Mouse (Mus musculus) spleen, adult 10 weeks (tissue): ENCODE results near the gene Dedd. TPM values are rescaled to one million over a fixed set of nuclear protein-coding genes. Genes with fewer than 3 reads are reported as not detected.

Source experiments
- polyA plus RNA-seq: library from polyadenylated mRNA; stranded (reverse); fragments of 350-450 nt; fragmentation: Illumina TruSeq; extraction: RNeasy Lipid Tissue Mini Kit (QIAGEN cat#74804); gene quantifications from one replicate; pipeline ENCODE4 v1.2.3, GENCODE M21; 2015; ENCODE audit warnings: low replicate concordance; ENCODE audit not compliant: insufficient read depth

Dedd gene
- 31.1 TPM for polyA plus RNA-seq

GRCm38 (mm10) chr1:171328839-171329432 lies at the start of gene Dedd:
TSS of gene Dedd (plus strand) at chr1:171329145.

GRCm38 (mm10) chr1:171280916-171281527 lies 47.9 kb upstream of the Dedd start, which contains the start of gene Ppox:
TSS of gene Ppox (minus strand) at chr1:171281186.

GRCm38 (mm10) chr1:171287136-171288081 lies 41.5 kb upstream of the Dedd start, which contains the start of gene Usp21:
TSS of gene Usp21 (minus strand) at chr1:171287991.

GRCm38 (mm10) chr1:171294298-171295062 lies 34.5 kb upstream of the Dedd start, which contains the start of gene Ufc1:
TSS of gene Ufc1 (minus strand) at chr1:171295024.

GRCm38 (mm10) chr1:171345225-171346094 lies 16.5 kb downstream of the Dedd start, which contains the start of the genes Nit1 and Pfdn2:
TSS of gene Nit1 (minus strand) at chr1:171345646.
TSS of gene Pfdn2 (plus strand) at chr1:171345670.

GRCm38 (mm10) chr1:171360656-171361055 lies 31.7 kb downstream of the Dedd start, which contains the start of gene Klhdc9:
TSS of gene Klhdc9 (minus strand) at chr1:171360798.

GRCm38 (mm10) chr1:171369845-171370556 lies 41.1 kb downstream of the Dedd start, which contains the start of gene Nectin4:
TSS of gene Nectin4 (plus strand) at chr1:171370099.

GRCm38 (mm10) chr1:171388376-171389102 lies 59.6 kb downstream of the Dedd start, which contains the start of gene Arhgap30:
TSS of gene Arhgap30 (plus strand) at chr1:171388954.

Other genes starting within 250 kb of the Dedd start
- 4.5 TPM for gene Cfap126, start 215.2 kb upstream of the Dedd start, polyA plus RNA-seq
- 88.5 TPM for gene Sdhc, start 178.5 kb upstream of the Dedd start, polyA plus RNA-seq
- gene Mpz, start 178.4 kb upstream of the Dedd start, polyA plus RNA-seq: 0.87 TPM
- gene Pcp4l1, start 132.9 kb upstream of the Dedd start, polyA plus RNA-seq: 7.7 TPM
- not detected for gene Nr1i3, start 115.2 kb upstream of the Dedd start, polyA plus RNA-seq
- 22.7 TPM for gene Tomm40l, start 106.6 kb upstream of the Dedd start, polyA plus RNA-seq
- 1.5 TPM for gene Apoa2, start 104.1 kb upstream of the Dedd start, polyA plus RNA-seq
- 360 TPM for gene Fcer1g, start 94.8 kb upstream of the Dedd start, polyA plus RNA-seq
- gene Adamts4, start 78.7 kb upstream of the Dedd start, polyA plus RNA-seq: 0.59 TPM
- gene Ndufs2, start 77.8 kb upstream of the Dedd start, polyA plus RNA-seq: 127 TPM
- 34.0 TPM for gene B4galt3, start 58.8 kb upstream of the Dedd start, polyA plus RNA-seq
- 47.6 TPM for gene Ppox, start 48.0 kb upstream of the Dedd start, polyA plus RNA-seq
- gene Usp21, start 41.2 kb upstream of the Dedd start, polyA plus RNA-seq: 52.7 TPM
- gene Ufc1, start 34.1 kb upstream of the Dedd start, polyA plus RNA-seq: 87.4 TPM
- 43.5 TPM for gene Nit1, start 16.5 kb downstream of the Dedd start, polyA plus RNA-seq
- gene Pfdn2, start 16.5 kb downstream of the Dedd start, polyA plus RNA-seq: 72.7 TPM
- gene Klhdc9, start 31.7 kb downstream of the Dedd start, polyA plus RNA-seq: not detected
- 1.7 TPM for gene Nectin4, start 41.0 kb downstream of the Dedd start, polyA plus RNA-seq
- gene Arhgap30, start 59.8 kb downstream of the Dedd start, polyA plus RNA-seq: 257 TPM
- gene Usf1, start 82.2 kb downstream of the Dedd start, polyA plus RNA-seq: 64.6 TPM
- 12.3 TPM for gene Tstd1, start 89.7 kb downstream of the Dedd start, polyA plus RNA-seq
- gene F11r, start 108.4 kb downstream of the Dedd start, polyA plus RNA-seq: 14.6 TPM
- gene Alyref2, start 174.3 kb downstream of the Dedd start, polyA plus RNA-seq: 4.5 TPM
- gene Itln1, start 206.1 kb downstream of the Dedd start, polyA plus RNA-seq: not detected
- gene Cd244a, start 230.0 kb downstream of the Dedd start, polyA plus RNA-seq: 43.6 TPM